Mouse (Mus musculus) bone marrow, adult 2 months (tissue): Measurements from ENCODE around the gene 1700029J07Rik. TPM values are rescaled to one million over a fixed set of nuclear protein-coding genes. Genes with fewer than 3 reads are reported as not detected.

ENCODE experiments used
- H3K27ac ChIP-seq: fragments of 200-500 bp; 2 replicates; pipeline ENCODE4 v1.5.1; 2012; ENCODE audit warnings: low read depth, mild to moderate bottlenecking, control low read depth, inconsistent platforms, low read length; ENCODE audit not compliant: control insufficient read depth, poor library complexity, insufficient read depth
- H3K4me1 ChIP-seq: fragments of 200-500 bp; 2 replicates; pipeline ENCODE4 v1.6.1; 2011; ENCODE audit warnings: low read length; ENCODE audit not compliant: control insufficient read depth, insufficient read depth
- H3K4me3 ChIP-seq: fragments of 200-500 bp; replicated peaks from 2 replicates; pipeline ENCODE3; 2011; ENCODE audit warnings: mild to moderate bottlenecking, low read depth, low read length, control low read depth; ENCODE audit not compliant: control insufficient read depth
- CTCF ChIP-seq: fragments of 200-500 bp; IDR thresholded peaks from 2 replicates; pipeline ENCODE4 v1.5.1; 2011; ENCODE audit warnings: low read length, control low read depth; ENCODE audit not compliant: control insufficient read depth, insufficient read depth
- POLR2A ChIP-seq: fragments of 200-500 bp; IDR thresholded peaks from 2 replicates; pipeline ENCODE4 v1.6.1; 2011; ENCODE audit warnings: low read depth, mild to moderate bottlenecking, control low read depth, low read length, borderline replicate concordance; ENCODE audit not compliant: control insufficient read depth
- WGBS: fragments of 180-500 bp; shearing (Covaris S2); methylation state at CpG from one replicate; pipeline ENCODE4 v1.1.7; 2018; 5-methylcytosine and 5-hydroxymethylcytosine counted together
- polyA plus RNA-seq: library from polyadenylated mRNA; stranded (reverse); fragments of >200 nt; gene quantifications from 2 replicates; pipeline ENCODE4 v1.2.4, GENCODE M21; 2011; ENCODE audit warnings: low replicate concordance; ENCODE audit not compliant: missing spikeins, insufficient read depth, insufficient read length

The 1700029J07Rik gene
- polyA plus RNA-seq, 1 experiment, result 3.3 TPM

DNA sequence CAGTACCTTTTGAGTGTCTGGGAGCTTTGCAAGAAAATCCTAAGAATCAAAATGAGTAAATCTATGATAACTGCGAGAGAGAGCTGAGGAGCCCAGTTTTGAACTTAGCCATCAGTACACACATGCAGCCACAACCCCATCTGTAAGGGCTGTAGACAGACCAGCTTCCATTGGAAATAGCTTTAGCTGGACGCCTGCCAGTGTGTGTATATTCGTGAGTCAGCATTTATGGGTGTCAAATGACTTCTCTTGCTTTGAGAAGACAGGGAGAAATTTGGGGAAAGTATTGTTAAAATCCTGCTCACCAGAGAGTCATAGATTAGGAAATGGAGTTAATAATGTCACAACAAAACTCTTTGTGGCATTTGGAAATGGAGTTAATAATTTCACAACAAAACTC lies 11.6 kb upstream of the 1700029J07Rik start:
- no peaks in the 10 kb centered on the region for H3K4me1 ChIP-seq
- H3K27ac ChIP-seq, result no peak overlapping the region
- WGBS, result 61% methylated on average over 3 of the region's 3 CpGs
- no peak overlapping the region for H3K4me3 ChIP-seq
- TF ChIP-seq POLR2A (no peak), CTCF (no peak)

DNA sequence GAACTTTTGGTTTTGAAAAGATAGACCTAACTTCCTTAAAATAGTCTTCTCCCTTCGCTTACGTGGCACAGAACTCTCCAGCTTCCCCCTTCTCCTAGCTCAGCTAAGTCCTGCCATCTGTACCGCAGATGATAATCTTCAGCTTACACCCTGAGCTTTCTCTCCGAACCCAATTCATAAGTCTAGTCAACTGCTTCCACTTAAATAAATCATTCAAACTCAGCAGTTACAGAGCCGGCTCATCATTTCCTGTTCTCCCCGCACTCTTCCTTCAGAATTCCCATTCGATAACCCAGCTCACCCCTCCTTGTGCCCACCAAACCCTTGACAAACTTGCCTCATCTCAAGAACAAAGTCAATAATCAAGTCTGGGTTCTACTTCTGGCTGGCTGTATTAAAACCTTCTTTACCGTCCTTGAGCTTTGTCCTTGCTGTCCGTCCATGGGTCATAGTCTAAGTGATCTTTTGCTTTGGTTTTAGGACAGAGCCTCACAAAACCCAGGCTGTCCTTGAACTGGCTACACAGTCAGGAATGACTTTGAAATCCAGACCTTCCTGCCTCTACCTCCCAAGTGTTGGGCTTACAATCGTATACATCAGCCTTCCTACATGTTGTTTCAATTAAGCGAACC lies 901 bp upstream of the 1700029J07Rik start:
- Histone ChIP-seq H3K4me3 (peak overlapping the region; percentile 79), H3K27ac (peak overlapping the region; percentile 34; the same call in 1 of the 2 replicates), H3K4me1 (no peaks in the 10 kb centered on the region)
- WGBS, result 26% methylated on average over 11 of the region's 11 CpGs
- TF ChIP-seq POLR2A (no peak), CTCF (no peak)

DNA sequence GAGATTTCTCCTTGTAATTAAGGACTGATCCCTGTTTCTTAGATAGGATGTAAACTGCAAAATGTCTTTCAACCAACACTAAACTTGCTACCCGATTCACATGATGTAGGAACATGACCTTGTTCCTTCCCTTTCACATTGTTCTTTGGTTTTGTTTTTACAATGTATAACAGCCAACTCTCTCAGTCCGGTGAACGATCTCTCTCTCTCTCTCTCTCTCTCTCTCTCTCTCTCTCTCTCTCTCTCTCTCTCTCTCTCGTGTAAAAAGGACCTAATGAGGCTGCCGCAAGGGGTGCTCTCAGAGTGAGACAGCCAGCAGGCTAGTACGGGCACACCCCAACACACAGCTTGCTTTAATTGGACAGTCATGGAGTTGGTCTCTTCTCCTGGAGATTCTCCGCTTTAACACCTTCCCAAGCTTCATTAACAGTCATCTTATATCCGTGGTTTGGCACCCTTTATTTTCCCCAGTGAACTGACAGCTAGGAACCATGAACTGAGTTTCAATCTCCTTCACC lies 1.0 kb downstream of the 1700029J07Rik start:
- 80% methylated on average over 8 of the region's 8 CpGs for WGBS
- no peak overlapping the region for H3K27ac ChIP-seq
- TF ChIP-seq CTCF (no peak), POLR2A (no peak)
- H3K4me1 ChIP-seq, result no peaks in the 10 kb centered on the region
- no peak overlapping the region for H3K4me3 ChIP-seq

DNA sequence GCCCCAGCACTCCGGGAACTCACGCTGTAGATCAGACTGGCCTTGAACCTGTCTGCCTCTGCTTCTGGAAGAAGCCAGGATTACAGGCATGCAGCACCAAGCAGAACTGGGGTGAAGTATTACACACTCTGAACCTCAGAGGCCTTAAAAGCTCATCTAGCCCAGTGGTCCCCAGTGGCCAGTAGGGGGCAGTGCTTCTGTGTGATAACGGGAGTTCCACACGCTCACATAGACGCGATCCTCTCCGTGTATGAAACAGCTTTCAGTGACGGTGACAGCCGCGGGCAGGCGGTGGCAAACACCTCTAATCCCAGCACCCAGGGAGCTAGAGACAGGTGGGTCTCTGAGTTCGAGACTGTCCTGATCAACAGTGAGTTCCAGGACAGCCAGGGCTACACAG lies 4.2 kb downstream of the 1700029J07Rik start:
- Histone ChIP-seq H3K4me1 (no peaks in the 10 kb centered on the region), H3K27ac (no peak overlapping the region)
- TF ChIP-seq CTCF, result peak; percentile 50; the same call in 1 of the 2 replicates
- TF ChIP-seq POLR2A, result no peak

DNA sequence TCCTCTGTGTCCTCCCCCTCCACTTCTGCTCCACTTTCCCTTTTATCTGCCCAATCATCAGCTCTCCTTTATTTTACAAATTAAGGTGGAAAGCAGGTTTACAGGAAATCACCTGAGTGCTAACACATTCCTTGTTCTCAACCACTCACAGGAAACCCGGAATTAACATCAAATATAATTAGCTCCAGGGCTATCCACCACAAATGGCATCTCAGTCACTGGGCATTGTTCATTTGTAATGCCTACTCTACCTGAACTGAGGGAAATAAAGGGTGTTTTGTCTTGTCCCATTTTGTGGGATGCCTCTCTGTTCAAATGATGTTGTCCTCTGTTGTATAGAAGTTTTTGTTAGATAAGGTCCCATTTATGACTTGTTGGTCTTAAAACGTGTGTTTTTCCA lies 24.4 kb downstream of the 1700029J07Rik start:
- H3K27ac ChIP-seq, result no peak overlapping the region
- H3K4me1 ChIP-seq, result no peaks in the 10 kb centered on the region
- H3K4me3 ChIP-seq, result no peak overlapping the region
- no peak for TF ChIP-seq POLR2A
- no peak for TF ChIP-seq CTCF
- WGBS, result 65% methylated on average over 2 of the region's 2 CpGs

More for the DNA sequence above, 4.2 kb downstream of the 1700029J07Rik start:
- 90% methylated on average over 12 of the region's 12 CpGs for WGBS
- no peak overlapping the region for H3K4me3 ChIP-seq

DNA sequence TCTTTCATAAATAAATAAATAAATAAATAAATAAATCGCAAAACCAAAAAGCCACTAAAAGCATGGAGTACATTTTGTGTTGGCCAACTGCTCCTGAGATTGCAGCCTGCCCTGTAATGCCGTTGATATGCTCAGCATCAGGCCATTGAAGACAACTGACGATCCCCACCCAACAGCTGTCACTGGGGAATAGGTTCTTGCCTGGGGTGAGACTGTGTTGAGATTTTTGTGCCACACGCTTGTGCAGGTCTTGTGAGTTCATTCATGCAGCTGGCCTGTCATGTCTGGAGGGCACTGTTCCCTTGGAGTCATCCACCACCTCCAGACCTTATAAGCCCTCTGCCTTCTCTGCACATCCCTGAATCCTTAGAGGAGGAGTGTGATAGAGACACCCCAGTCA lies 28.8 kb downstream of the 1700029J07Rik start:
- 85% methylated on average over 4 of the region's 4 CpGs for WGBS
- Histone ChIP-seq H3K4me1 (no peaks in the 10 kb centered on the region), H3K4me3 (no peak overlapping the region), H3K27ac (no peak overlapping the region)
- TF ChIP-seq POLR2A (no peak), CTCF (no peak)

DNA sequence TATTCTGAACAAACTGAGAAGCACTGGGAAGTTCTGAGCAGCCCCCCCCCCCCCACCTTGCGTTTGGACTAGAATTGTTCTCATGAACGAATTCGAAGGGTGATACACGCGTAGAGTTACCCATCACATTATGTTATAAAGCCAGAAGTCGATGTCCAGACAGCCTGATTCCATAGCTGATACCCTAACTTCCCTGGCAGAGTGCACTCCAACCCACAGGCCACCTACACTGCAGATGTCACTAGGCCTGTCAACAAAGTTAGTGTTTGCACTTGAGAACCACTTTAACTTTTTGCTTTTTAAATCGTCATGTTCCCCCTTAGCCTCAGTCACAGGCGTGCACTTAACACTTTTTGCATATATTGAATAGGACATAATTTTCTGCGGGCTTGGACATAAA lies 38.1 kb downstream of the 1700029J07Rik start:
- 79% methylated on average over 9 of the region's 9 CpGs for WGBS
- H3K4me3 ChIP-seq, result no peak overlapping the region
- H3K27ac ChIP-seq, result no peak overlapping the region
- TF ChIP-seq POLR2A (no peak), CTCF (no peak)
- H3K4me1 ChIP-seq, result no peaks in the 10 kb centered on the region

DNA sequence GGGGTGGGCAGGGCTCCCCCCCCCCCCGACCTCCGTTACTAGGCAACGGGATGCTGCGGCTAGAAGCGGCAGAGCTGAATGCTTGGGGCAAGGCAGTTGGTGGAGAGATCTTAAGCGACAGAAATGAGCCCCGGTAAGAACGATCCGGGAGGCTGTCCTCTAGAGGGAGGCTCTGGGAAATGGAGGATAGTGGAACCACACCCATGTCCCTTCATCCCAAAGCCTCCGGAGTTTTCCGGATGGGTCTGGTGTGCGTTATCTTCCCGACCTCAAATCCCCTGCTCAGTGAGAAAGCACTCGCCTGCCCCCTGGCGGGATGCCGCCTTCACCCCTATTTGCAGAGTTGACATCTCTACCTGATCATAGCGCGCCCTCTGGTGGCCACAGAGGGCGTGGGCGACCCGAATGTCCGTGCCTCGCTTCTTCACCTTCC lies 40.5 kb downstream of the 1700029J07Rik start, which contains the start of gene Ccdc110:
Gene Ccdc110 (plus strand): TSS at position 38 of the 433 bp plus-strand sequence.
- TF ChIP-seq CTCF, result peak; percentile 99
- TF ChIP-seq POLR2A, result no peak
- H3K4me1 ChIP-seq, result no peaks in the 10 kb centered on the region
- no peak within 1 kb of the TSS for H3K4me3 ChIP-seq
- no peak within 1 kb of the TSS for H3K27ac ChIP-seq
- WGBS, result 5% methylated on average over 23 of the region's 23 CpGs
